7 mouse cellular contexts compared by ENCODE assay signal in the genomic region with DNA sequence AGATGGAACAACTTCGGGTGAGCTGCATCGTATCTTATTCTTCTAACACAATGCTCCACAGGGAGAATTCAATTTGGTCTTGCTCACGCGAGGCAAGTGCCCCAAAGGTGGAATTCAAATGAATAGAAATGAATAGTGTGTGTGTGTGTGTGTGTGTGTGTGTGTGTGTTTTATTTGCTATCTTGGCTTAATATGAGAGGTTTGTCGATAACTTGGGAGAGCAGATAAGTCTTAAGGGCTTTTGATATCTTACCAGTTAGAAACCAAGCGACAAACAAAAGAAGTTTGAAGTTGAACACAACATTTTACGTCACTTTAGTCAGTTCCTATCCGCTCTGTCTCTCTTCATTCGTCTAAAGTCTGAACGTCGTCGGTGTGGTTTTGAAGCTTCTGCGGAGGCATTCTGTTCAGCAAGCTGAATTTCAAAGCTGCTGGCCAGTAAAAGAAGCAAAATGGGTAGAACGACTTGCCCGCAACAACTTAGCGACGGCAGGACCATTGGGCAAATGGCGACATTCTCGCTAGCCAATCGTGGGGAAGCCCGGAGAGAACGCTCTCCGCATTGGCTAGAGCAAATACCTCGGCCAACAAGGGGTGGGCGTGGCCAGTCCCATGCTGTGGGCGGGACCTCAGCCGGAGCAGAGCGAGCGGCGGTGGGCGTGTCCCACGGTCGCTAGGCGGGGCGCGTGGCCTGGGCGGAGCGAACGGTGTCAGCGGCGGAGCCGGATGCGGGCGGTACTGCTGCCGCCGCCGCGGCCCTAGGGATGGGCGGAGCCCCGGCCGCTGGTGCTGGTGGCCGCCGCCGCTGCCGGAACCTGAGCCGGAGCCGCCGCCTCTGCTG. TPM values are rescaled to one million over a fixed set of nuclear protein-coding genes. Genes with fewer than 3 reads are reported as not detected.
A peak's percentile ranks its signal among the peaks of the same experiment; 100 is the strongest.
DNase-seq lines count a peak whose midpoint lies in the region; ATAC-seq lines count a peak whose summit lies in the region.

Gene Mtmr12, plus strand, starts transcription at position 710 of the 841 bp plus-strand sequence.

- peak; percentile 96 for ATAC-seq in intestine, embryonic 16.5 days
- peak; percentile 98 for ATAC-seq in midbrain, embryonic 11.5 days (ENCODE audit: low FRiP score)

- intact Hi-C loops in left cerebral cortex, postnatal 36 days (cut with DNase I) = loop anchor here (5.0 kb wide), 1 partner anchor 118 kb away; the partner anchor contains the start of genes 1810049J17Rik and Golph3

- WGBS in intestine, embryonic 16.5 days = under 1% methylated on average over 50 of the region's 58 CpGs
- under 1% methylated on average over 56 of the region's 58 CpGs for WGBS in midbrain, embryonic 11.5 days

- peak within 1 kb of the TSS; percentile 73 for H3K4me2 ChIP-seq in intestine, embryonic 16.5 days (ENCODE audit: low read depth, low read length)
- peak within 1 kb of the TSS; percentile 56 for H3K4me2 ChIP-seq in midbrain, embryonic 11.5 days

- H3K9ac ChIP-seq in intestine, embryonic 16.5 days (ENCODE audit: low read depth, low read length) = peak within 1 kb of the TSS; percentile 95
- peak within 1 kb of the TSS; percentile 91 for H3K9ac ChIP-seq in midbrain, embryonic 11.5 days (ENCODE audit: low read length)

- no peaks in the 10 kb centered on the region for H3K9me3 ChIP-seq in intestine, embryonic 16.5 days (ENCODE audit: control insufficient read depth, low read length)
- H3K9me3 ChIP-seq in midbrain, embryonic 11.5 days (ENCODE audit: control insufficient read depth, low read length) = no peaks in the 10 kb centered on the region

- H3K27ac ChIP-seq in intestine, embryonic 16.5 days (ENCODE audit: low read length) = peak within 1 kb of the TSS; percentile 89
- H3K27ac ChIP-seq in midbrain, embryonic 11.5 days (ENCODE audit: low read depth, low read length) = peak within 1 kb of the TSS; percentile 80

- no peaks in the 10 kb centered on the region for H3K36me3 ChIP-seq in intestine, embryonic 16.5 days (ENCODE audit: control insufficient read depth, insufficient read depth, low read length)
- no peaks in the 10 kb centered on the region for H3K36me3 ChIP-seq in midbrain, embryonic 11.5 days (ENCODE audit: control insufficient read depth, insufficient read depth, low read length)

- H3K4me3 ChIP-seq in intestine, embryonic 16.5 days (ENCODE audit: low read length) = peak within 1 kb of the TSS; percentile 95
- peak within 1 kb of the TSS; percentile 96 for H3K4me3 ChIP-seq in midbrain, embryonic 11.5 days (ENCODE audit: low read depth, low read length)

- H3K4me1 ChIP-seq in intestine, embryonic 16.5 days (ENCODE audit: control insufficient read depth, insufficient read depth, low read length) = peaks cover 32% of the 10 kb centered on the region
- peaks cover 28% of the 10 kb centered on the region for H3K4me1 ChIP-seq in midbrain, embryonic 11.5 days (ENCODE audit: control insufficient read depth, insufficient read depth, low read length)

- DNase-seq in adrenal gland, adult 8-10 months = peak; percentile 99
- DNase-seq in embryo, embryonic 9.5 days (ENCODE audit: extremely low spot score) = peak; percentile 100
- DNase-seq in gastrocnemius, postnatal 4 days (ENCODE audit: low spot score in 2 of 2) = peak; percentile 99 to 100
- DNase-seq in left cerebral cortex, postnatal 36 days (ENCODE audit: low spot score in 2 of 2) = peak; percentile 100
- peak; percentile 100 for DNase-seq in midbrain, embryonic 11.5 days (ENCODE audit: low spot score, missing footprints)
- DNase-seq in skeletal muscle tissue, adult 2 months (ENCODE audit: low read depth, low spot score) = peak; percentile 98

- H3K27me3 ChIP-seq in intestine, embryonic 16.5 days (replicated peaks; ENCODE audit: control insufficient read depth, insufficient read depth, low read length) = no peaks in the 10 kb centered on the region
- no peaks in the 10 kb centered on the region for H3K27me3 ChIP-seq in midbrain, embryonic 11.5 days (ENCODE audit: control insufficient read depth, insufficient read depth, low read length)

RNA-seq across cellular contexts. Expression of gene Mtmr12, which starts in this region (rescaled TPM):
- 10 to 100 TPM; 21.8 to 28.1 (median 25.7) TPM for total RNA-seq in adrenal gland, adult 8-10 months (2022)
- 10 to 100 TPM; 17.0 to 17.5 TPM for total RNA-seq in gastrocnemius, postnatal 4 days (2021)
- 16.4 and 16.6 TPM in 2 replicates for polyA plus RNA-seq in intestine, embryonic 16.5 days (2015; fragmentation: Nextera tagmentation; extraction: Ambion mirVana)
- total RNA-seq in left cerebral cortex, postnatal 36 days (2021) = 10 to 100 TPM; 41.4 to 47.3 TPM
- polyA plus RNA-seq in midbrain, embryonic 11.5 days (2014; fragmentation: Nextera tagmentation; extraction: Ambion mirVana) = 16.5 and 17.7 TPM in 2 replicates

Comparison
In these comparisons a context has a peak if more than half of its experiments do, and no peak if none do; other contexts are left out.
1. Peak in every context shown above with its lines: DNase-seq, ATAC-seq, H3K4me3 ChIP-seq and H3K27ac ChIP-seq.